Mouse (Mus musculus): ENCODE results near the gene Enthd1. TPM values are rescaled to one million over a fixed set of nuclear protein-coding genes. Genes with fewer than 3 reads are reported as not detected.

Gene Enthd1
- not detected in 2 replicates for polyA plus RNA-seq (2015; fragmentation: Nextera tagmentation; extraction: Ambion mirVana)

GRCm38 (mm10) chr15:80565106-80565665, at the start of gene Enthd1:
TSS of gene Enthd1 (minus strand) at chr15:80565156.
- Histone ChIP-seq H3K27me3 (peaks cover 2% of the 10 kb centered on the region; the same call in 1 of the 2 replicates), H3K9ac (no peak within 1 kb of the TSS), H3K4me2 (no peak within 1 kb of the TSS), H3K36me3 (no peaks in the 10 kb centered on the region), H3K9me3 (replicated peaks) (no peaks in the 10 kb centered on the region), H3K4me3 (replicated peaks) (no peak within 1 kb of the TSS), H3K4me1 (peaks cover under 1% of the 10 kb centered on the region; the same call in 1 of the 2 replicates), H3K27ac (no peak within 1 kb of the TSS)
- WGBS, result 88% methylated on average over 19 of the region's 19 CpGs
- ATAC-seq (replicated peaks; ENCODE audit: low FRiP score), result no peak

- Histone ChIP-seq H3K9me3 (replicated peaks) (no peaks in the 10 kb centered on the region), H3K9ac (no peak overlapping the region), H3K4me3 (replicated peaks) (no peak overlapping the region), H3K27me3 (peaks cover 30% of the 10 kb centered on the region), H3K36me3 (no peaks in the 10 kb centered on the region), H3K27ac (no peak overlapping the region), H3K4me2 (no peak overlapping the region), H3K4me1 (peaks cover 28% of the 10 kb centered on the region)
- no peak for ATAC-seq (replicated peaks; ENCODE audit: low FRiP score)
- 18% methylated on average over 5 of the region's 5 CpGs for WGBS
Measured at GRCm38 (mm10) chr15:80613904-80614303, 48.9 kb upstream of the Enthd1 start.

- 66% methylated on average over 5 of the region's 5 CpGs for WGBS
- H3K27me3 ChIP-seq, result peaks cover 17% of the 10 kb centered on the region
- H3K4me1 ChIP-seq, result peaks cover 28% of the 10 kb centered on the region
- H3K4me3 ChIP-seq (replicated peaks), result no peak overlapping the region
- no peak overlapping the region for H3K4me2 ChIP-seq
- no peaks in the 10 kb centered on the region for H3K36me3 ChIP-seq
- H3K27ac ChIP-seq, result no peak overlapping the region
- H3K9ac ChIP-seq, result no peak overlapping the region
- no peaks in the 10 kb centered on the region for H3K9me3 ChIP-seq (replicated peaks)
- no peak for ATAC-seq (replicated peaks; ENCODE audit: low FRiP score)
Measured at GRCm38 (mm10) chr15:80611478-80611877, 46.5 kb upstream of the Enthd1 start.

GRCm38 (mm10) chr15:80610335-80610734, 45.4 kb upstream of the Enthd1 start:
- ATAC-seq (replicated peaks; ENCODE audit: low FRiP score), result no peak
- Histone ChIP-seq H3K4me3 (replicated peaks) (no peak overlapping the region), H3K27me3 (peaks cover 7% of the 10 kb centered on the region), H3K9me3 (replicated peaks) (no peaks in the 10 kb centered on the region), H3K4me1 (peaks cover 21% of the 10 kb centered on the region), H3K27ac (no peak overlapping the region), H3K9ac (no peak overlapping the region), H3K4me2 (no peak overlapping the region), H3K36me3 (no peaks in the 10 kb centered on the region)
- 65% methylated on average over 2 of the region's 2 CpGs for whole genome bisulfite sequencing

GRCm38 (mm10) chr15:80607970-80608369, 43.0 kb upstream of the Enthd1 start:
- Histone ChIP-seq H3K9ac (no peak overlapping the region), H3K36me3 (no peaks in the 10 kb centered on the region), H3K4me3 (replicated peaks) (no peak overlapping the region), H3K9me3 (replicated peaks) (no peaks in the 10 kb centered on the region), H3K27me3 (no peaks in the 10 kb centered on the region), H3K4me1 (peaks cover 2% of the 10 kb centered on the region; the same call in 1 of the 2 replicates), H3K4me2 (no peak overlapping the region), H3K27ac (no peak overlapping the region)
- ATAC-seq (replicated peaks; ENCODE audit: low FRiP score), result no peak
- WGBS, result 74% methylated on average over 3 of the region's 3 CpGs

- ATAC-seq (replicated peaks; ENCODE audit: low FRiP score), result no peak
- Histone ChIP-seq H3K4me2 (no peak overlapping the region), H3K9me3 (replicated peaks) (no peaks in the 10 kb centered on the region), H3K27me3 (no peaks in the 10 kb centered on the region), H3K4me3 (replicated peaks) (no peak overlapping the region), H3K36me3 (no peaks in the 10 kb centered on the region), H3K9ac (no peak overlapping the region), H3K27ac (no peak overlapping the region), H3K4me1 (peaks cover 4% of the 10 kb centered on the region)
- 93% methylated on average over 6 of the region's 6 CpGs for WGBS
Measured at GRCm38 (mm10) chr15:80604026-80604425, 39.1 kb upstream of the Enthd1 start.

- WGBS, result 61% methylated on average over 7 of the region's 7 CpGs
- H3K4me1 ChIP-seq, result peaks cover 11% of the 10 kb centered on the region
- H3K36me3 ChIP-seq, result no peaks in the 10 kb centered on the region
- no peak overlapping the region for H3K4me3 ChIP-seq (replicated peaks)
- H3K4me2 ChIP-seq, result no peak overlapping the region
- no peak for ATAC-seq (replicated peaks; ENCODE audit: low FRiP score)
- no peak overlapping the region for H3K9ac ChIP-seq
- H3K9me3 ChIP-seq (replicated peaks), result no peaks in the 10 kb centered on the region
- no peak overlapping the region for H3K27ac ChIP-seq
- H3K27me3 ChIP-seq, result no peaks in the 10 kb centered on the region
Measured at GRCm38 (mm10) chr15:80602487-80602886, 37.5 kb upstream of the Enthd1 start.

GRCm38 (mm10) chr15:80601456-80601855, 36.5 kb upstream of the Enthd1 start:
- ATAC-seq (replicated peaks; ENCODE audit: low FRiP score), result no peak
- Histone ChIP-seq H3K9ac (no peak overlapping the region), H3K4me2 (no peak overlapping the region), H3K4me1 (peaks cover 11% of the 10 kb centered on the region), H3K9me3 (replicated peaks) (no peaks in the 10 kb centered on the region), H3K27me3 (no peaks in the 10 kb centered on the region), H3K27ac (no peak overlapping the region), H3K36me3 (no peaks in the 10 kb centered on the region), H3K4me3 (replicated peaks) (no peak overlapping the region)
- WGBS, result 66% methylated on average over 7 of the region's 7 CpGs

- Histone ChIP-seq H3K9ac (no peak overlapping the region), H3K4me2 (no peak overlapping the region), H3K27ac (no peak overlapping the region), H3K9me3 (replicated peaks) (no peaks in the 10 kb centered on the region), H3K36me3 (no peaks in the 10 kb centered on the region), H3K4me3 (replicated peaks) (no peak overlapping the region), H3K27me3 (no peaks in the 10 kb centered on the region), H3K4me1 (peaks cover 11% of the 10 kb centered on the region)
- no peak for ATAC-seq (replicated peaks; ENCODE audit: low FRiP score)
- WGBS, result 70% methylated on average over 4 of the region's 4 CpGs
Measured at GRCm38 (mm10) chr15:80599843-80600242, 34.9 kb upstream of the Enthd1 start.

GRCm38 (mm10) chr15:80599213-80599750, 34.3 kb upstream of the Enthd1 start:
- H3K27me3 ChIP-seq, result no peaks in the 10 kb centered on the region
- H3K27ac ChIP-seq, result no peak overlapping the region
- no peaks in the 10 kb centered on the region for H3K36me3 ChIP-seq
- H3K4me3 ChIP-seq (replicated peaks), result 0 out of 2 replicates have a peak overlapping the region, but pooled peaks have one; percentile 14
- 40% methylated on average over 16 of the region's 16 CpGs for WGBS
- peak overlapping the region; percentile 44 for H3K4me2 ChIP-seq
- no peak for ATAC-seq (replicated peaks; ENCODE audit: low FRiP score)
- no peak overlapping the region for H3K9ac ChIP-seq
- peaks cover 13% of the 10 kb centered on the region for H3K4me1 ChIP-seq
- no peaks in the 10 kb centered on the region for H3K9me3 ChIP-seq (replicated peaks)

- no peaks in the 10 kb centered on the region for H3K27me3 ChIP-seq
- H3K4me1 ChIP-seq, result peaks cover 13% of the 10 kb centered on the region
- H3K36me3 ChIP-seq, result no peaks in the 10 kb centered on the region
- H3K27ac ChIP-seq, result no peak overlapping the region
- ATAC-seq (replicated peaks; ENCODE audit: low FRiP score), result no peak
- WGBS, result 70% methylated on average over 12 of the region's 12 CpGs
- 0 out of 2 replicates have a peak overlapping the region, but pooled peaks have one; percentile 14 for H3K4me3 ChIP-seq (replicated peaks)
- H3K9me3 ChIP-seq (replicated peaks), result no peaks in the 10 kb centered on the region
- peak overlapping the region; percentile 44 for H3K4me2 ChIP-seq
- H3K9ac ChIP-seq, result no peak overlapping the region
Measured at GRCm38 (mm10) chr15:80598750-80599149, 33.8 kb upstream of the Enthd1 start.

- Histone ChIP-seq H3K9me3 (replicated peaks) (no peaks in the 10 kb centered on the region), H3K36me3 (no peaks in the 10 kb centered on the region), H3K4me3 (replicated peaks) (no peak overlapping the region), H3K27ac (no peak overlapping the region), H3K27me3 (no peaks in the 10 kb centered on the region), H3K4me1 (peaks cover 7% of the 10 kb centered on the region), H3K9ac (no peak overlapping the region), H3K4me2 (no peak overlapping the region)
- 53% methylated on average over 5 of the region's 5 CpGs for WGBS
- no peak for ATAC-seq (replicated peaks; ENCODE audit: low FRiP score)
Measured at GRCm38 (mm10) chr15:80593877-80594276, 28.9 kb upstream of the Enthd1 start.

GRCm38 (mm10) chr15:80592737-80593136, 27.8 kb upstream of the Enthd1 start:
- WGBS, result 82% methylated on average over 6 of the region's 6 CpGs
- ATAC-seq (replicated peaks; ENCODE audit: low FRiP score), result no peak
- Histone ChIP-seq H3K9me3 (replicated peaks) (no peaks in the 10 kb centered on the region), H3K4me3 (replicated peaks) (no peak overlapping the region), H3K36me3 (no peaks in the 10 kb centered on the region), H3K4me2 (no peak overlapping the region), H3K4me1 (0 out of 2 replicates have a peak, but pooled peaks cover 2% of the 10 kb centered on the region), H3K27me3 (no peaks in the 10 kb centered on the region), H3K27ac (no peak overlapping the region), H3K9ac (no peak overlapping the region)

Data from kidney, embryonic 15.5 days (tissue).